Mouse (Mus musculus): ENCODE measurements at regions not wholly inside any gene's neighbourhood (a gene's known extent, or its start where the extent isn't known, plus 50 kb on each side); places are given as distances from the start of the nearest gene placed in this dataset.

DNA sequence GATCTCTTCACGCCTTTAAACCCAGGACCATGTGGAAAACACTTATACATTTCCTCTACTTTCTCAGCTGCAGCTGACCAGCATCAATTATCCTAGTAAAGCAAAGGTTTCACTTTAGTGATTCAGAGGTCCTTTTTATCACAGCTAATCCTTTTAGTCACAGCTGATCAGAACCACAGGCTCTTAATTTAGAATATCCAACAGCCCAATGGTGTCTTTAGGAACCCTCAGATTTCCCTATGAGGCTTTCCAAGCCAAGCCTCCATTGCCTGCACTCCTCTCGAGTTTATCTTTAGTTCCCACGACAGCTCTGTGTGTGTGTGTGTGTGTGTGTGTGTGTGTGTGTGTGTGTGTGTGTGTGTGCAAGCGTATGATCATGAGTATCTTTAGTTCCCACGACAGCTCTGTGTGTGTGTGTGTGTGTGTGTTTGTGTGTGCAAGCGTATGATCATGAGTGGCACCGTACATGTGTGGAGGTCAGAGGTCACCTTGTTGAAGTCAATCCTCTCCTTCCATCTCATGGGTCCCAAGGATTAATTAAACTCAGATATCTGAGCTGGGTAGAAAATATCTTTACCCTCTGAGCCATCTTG, 85.4 kb upstream of the Gm34302 start:
- TF ChIP-seq CTCF (IDR thresholded peaks at IDR 0.05) (no peak), EP300 (IDR thresholded peaks at IDR 0.05) (no peak)
